Mouse (Mus musculus) adrenal gland, adult (tissue): ENCODE data around the gene Ascl4.

Experiments used
- DNase-seq, 2 experiments: peaks; one replicate each; pipeline ENCODE4 v3.0.0; 2022 to 2023; ENCODE audit warnings: low spot score in 1 of 2; ENCODE audit not compliant: inconsistent age in 2 of 2

The Ascl4 gene

DNA sequence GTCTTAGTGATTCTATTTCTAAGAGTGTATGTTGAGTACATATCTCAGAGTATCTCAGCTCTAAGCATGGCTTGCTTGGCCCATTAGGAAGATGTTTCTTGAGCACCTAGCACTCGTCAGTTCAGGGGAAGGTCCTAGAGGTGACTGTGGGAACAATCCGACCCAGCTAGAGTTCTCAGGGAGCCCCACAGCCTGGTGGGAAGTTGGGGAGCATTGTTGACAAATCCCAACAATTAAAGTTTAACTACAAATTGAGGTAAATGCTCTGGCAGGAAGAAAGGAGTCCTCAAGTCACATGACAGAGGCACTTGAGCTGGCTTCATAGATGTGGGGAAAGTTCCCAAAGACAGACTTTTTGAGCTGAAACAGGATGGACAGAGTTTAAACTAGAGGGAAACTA, 41.2 kb downstream of the Ascl4 start:
- DNase-seq, result no peak

DNA sequence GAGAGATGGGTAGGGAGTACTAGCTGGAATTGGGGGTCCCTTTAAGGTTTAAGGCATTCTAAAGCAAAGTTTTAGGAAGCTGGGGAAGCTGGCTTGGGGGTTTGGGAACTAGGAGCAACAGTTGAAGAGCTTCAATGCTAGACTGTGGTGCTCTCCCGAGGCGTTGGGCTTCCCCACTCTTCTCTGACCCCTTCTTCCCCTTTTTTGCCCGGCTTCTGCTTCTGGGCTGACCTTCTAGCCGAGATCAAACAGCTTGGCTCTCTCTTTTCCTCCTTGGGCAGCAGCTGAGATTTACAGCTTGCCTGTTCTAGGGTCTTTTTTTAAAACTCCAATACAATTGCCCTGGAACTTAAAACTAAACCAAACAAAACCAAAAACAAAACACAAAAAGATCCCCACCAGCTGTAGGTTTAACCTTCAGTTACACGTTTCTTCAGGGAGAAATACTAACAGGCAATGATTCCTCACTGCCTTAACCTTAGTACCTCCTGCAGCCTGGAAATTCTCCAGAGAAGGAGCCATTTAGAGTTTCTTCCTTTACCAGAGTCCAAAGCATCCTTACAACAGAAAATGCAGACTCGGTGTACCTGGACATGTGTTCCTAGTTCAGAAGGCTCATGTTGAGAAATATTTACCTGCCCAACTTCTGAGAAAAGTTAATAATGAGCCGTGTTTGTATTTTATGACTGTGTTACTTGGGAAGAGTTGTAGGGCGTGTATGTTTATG, 42.6 kb downstream of the Ascl4 start:
- DNase-seq, result peak; percentile 12 to 57

DNA sequence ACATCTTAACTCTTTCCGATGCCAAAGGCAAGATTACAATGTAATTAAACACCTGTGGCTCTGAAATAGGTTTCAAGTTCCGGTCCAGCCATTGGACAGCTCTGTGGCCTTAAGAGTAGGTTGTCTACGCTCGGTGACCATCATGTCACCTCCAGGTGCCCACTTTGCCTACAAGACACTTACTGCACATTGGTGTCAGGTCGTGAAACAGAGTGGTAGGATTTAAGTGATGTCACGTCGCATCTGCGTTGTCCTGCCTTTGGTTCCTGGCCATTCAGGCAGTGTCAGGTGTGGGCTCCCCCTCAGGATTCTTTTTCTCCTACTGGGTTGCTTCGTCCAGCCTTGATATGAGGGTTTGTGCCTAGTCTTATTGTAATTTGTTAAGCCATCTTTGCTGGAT, 44.3 kb downstream of the Ascl4 start:
- no peak for DNase-seq

GRCm38 (mm10) chr10:85972915-85973314, 45.4 kb downstream of the Ascl4 start:
- DNase-seq, result no peak

- no peak for DNase-seq
Observed at GRCm38 (mm10) chr10:85989412-85990115, 62.1 kb downstream of the Ascl4 start.

GRCm38 (mm10) chr10:85992412-85992811, 64.9 kb downstream of the Ascl4 start:
- no peak for DNase-seq

DNA sequence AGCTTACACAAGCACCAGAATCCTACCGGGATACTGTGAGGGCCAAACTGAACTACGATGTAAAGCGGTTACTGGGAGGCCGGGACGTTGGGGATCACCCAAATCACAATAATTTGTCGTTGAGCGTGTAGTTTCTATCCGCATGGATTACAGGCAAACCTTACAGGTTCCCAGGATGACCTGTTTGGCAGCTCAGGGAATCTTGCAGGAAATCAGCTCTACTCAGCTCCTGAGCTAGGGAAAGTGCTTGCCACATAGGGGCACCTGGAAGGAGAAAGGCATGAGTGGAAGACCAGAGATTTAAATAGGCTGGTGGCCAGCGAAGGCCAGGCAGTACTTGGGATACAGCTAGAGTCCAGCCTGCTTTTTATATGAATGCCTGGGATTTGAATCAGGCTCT, 66.4 kb downstream of the Ascl4 start:
- DNase-seq, result no peak

DNA sequence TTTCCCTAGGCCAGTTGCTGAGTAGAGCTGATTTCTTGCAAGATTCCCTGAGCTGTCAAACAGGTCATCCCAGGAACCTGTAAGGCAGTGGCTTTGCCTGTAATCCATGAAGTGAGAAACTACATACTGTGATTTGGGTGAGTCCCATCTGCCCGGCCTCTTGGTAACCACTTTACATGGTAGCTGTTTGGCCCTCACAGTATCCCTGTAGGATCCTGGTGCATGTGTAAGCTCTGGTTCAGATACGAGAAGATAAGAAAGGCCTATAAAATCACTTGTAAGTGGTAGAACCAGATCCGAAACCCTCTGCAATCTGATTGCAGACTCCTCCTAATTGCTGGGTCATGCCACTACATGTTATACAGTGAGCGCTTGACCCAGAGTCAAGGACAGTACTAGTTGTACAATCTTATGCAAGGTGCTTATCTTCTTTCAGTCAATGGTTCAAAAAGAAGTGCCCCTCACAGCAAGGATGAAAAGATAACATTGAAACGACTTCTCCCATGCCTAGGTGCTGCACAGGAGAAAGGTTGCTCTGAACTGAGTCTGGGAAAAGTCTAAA, 67.1 kb downstream of the Ascl4 start:
- DNase-seq, result no peak
